Mouse (Mus musculus) B cell, adult 2 months (primary cell): ENCODE measurements around the gene Adh6a.
"Not testable (repeated sequence)": the region's sequence is repeated elsewhere in the genome, so short reads cannot be mapped to it uniquely, and the experiment has no call there.

Source experiments
- DNase-seq, 2 experiments: peaks; one replicate each; pipeline ENCODE4 v3.0.0; 2022

The Adh6a gene

GRCm38 (mm10) chr3:138333910-138334309 lies 20.8 kb downstream of the Adh6a start:
- no peak for DNase-seq

- DNase-seq: no peak
Observed at GRCm38 (mm10) chr3:138334320-138334719, 21.2 kb downstream of the Adh6a start.

GRCm38 (mm10) chr3:138335566-138335965 lies 22.5 kb downstream of the Adh6a start:
- DNase-seq: no peak

- no peak for DNase-seq
Observed at GRCm38 (mm10) chr3:138336104-138336754, 23.1 kb downstream of the Adh6a start.

GRCm38 (mm10) chr3:138341471-138341870 lies 28.4 kb downstream of the Adh6a start, which contains the start of gene Adh6b:
Adh6b (plus strand) TSS chr3:138341775.
- DNase-seq: no peak

- DNase-seq: no peak
Observed at GRCm38 (mm10) chr3:138347041-138347440, 34.0 kb downstream of the Adh6a start.

- no peak for DNase-seq
Observed at GRCm38 (mm10) chr3:138352012-138352809, 39.1 kb downstream of the Adh6a start.

- no peak for DNase-seq
Observed at GRCm38 (mm10) chr3:138358856-138359255, 45.8 kb downstream of the Adh6a start.

GRCm38 (mm10) chr3:138360721-138361120 lies 47.6 kb downstream of the Adh6a start:
- no peak for DNase-seq

GRCm38 (mm10) chr3:138362920-138363319 lies 49.8 kb downstream of the Adh6a start:
- DNase-seq: no peak

- DNase-seq: no peak
Observed at GRCm38 (mm10) chr3:138366181-138366580, 53.1 kb downstream of the Adh6a start.

- DNase-seq: no peak
Observed at GRCm38 (mm10) chr3:138369546-138369945, 56.5 kb downstream of the Adh6a start.

GRCm38 (mm10) chr3:138370289-138370688 lies 57.2 kb downstream of the Adh6a start:
- not testable (repeated sequence) for DNase-seq

- DNase-seq: no peak
Observed at GRCm38 (mm10) chr3:138373920-138374319, 60.8 kb downstream of the Adh6a start.

GRCm38 (mm10) chr3:138375148-138375547 lies 62.1 kb downstream of the Adh6a start:
- DNase-seq: no peak
